Mouse (Mus musculus) heart, embryonic 11.5 days (tissue): ENCODE measurements around the gene Hddc2. TPM values are rescaled to one million over a fixed set of nuclear protein-coding genes. Genes with fewer than 3 reads are reported as not detected.

Source experiments
- ATAC-seq: fragments of 200-750 bp; cut with Nextera tagmentation; replicated peaks from 2 replicates; pipeline ENCODE4 v1.8.0; 2017; ENCODE audit warnings: moderate library complexity; ENCODE audit not compliant: insufficient number of reproducible peaks, low FRiP score, low TSS enrichment
- H3K27ac ChIP-seq: fragments of 300-500 bp; sonication (generic); 2 replicates; pipeline ENCODE4 v1.5.1; 2014; ENCODE audit warnings: mild to moderate bottlenecking, low read depth, low read length
- H3K27me3 ChIP-seq: fragments of 300-500 bp; sonication (generic); 2 replicates; pipeline ENCODE4 v1.6.1; 2014; ENCODE audit warnings: mild to moderate bottlenecking, low read length, mixed read lengths; ENCODE audit not compliant: control insufficient read depth, insufficient read depth
- H3K36me3 ChIP-seq: fragments of 300-500 bp; sonication (generic); 2 replicates; pipeline ENCODE4 v1.6.1; 2014; ENCODE audit warnings: mild to moderate bottlenecking, low read length, moderate library complexity, mixed read lengths; ENCODE audit not compliant: control insufficient read depth, insufficient read depth
- H3K4me1 ChIP-seq: fragments of 300-500 bp; sonication (generic); 2 replicates; pipeline ENCODE4 v1.6.1; 2014; ENCODE audit warnings: low read length; ENCODE audit not compliant: control insufficient read depth, insufficient read depth
- H3K4me2 ChIP-seq: fragments of 300-500 bp; sonication (generic); 2 replicates; pipeline ENCODE4 v1.6.1; 2014; ENCODE audit warnings: mild to moderate bottlenecking, moderate library complexity
- H3K4me3 ChIP-seq: fragments of 300-500 bp; sonication (generic); 2 replicates; pipeline ENCODE4 v1.5.1; 2014; ENCODE audit warnings: low read depth, low read length
- H3K9ac ChIP-seq: fragments of 300-500 bp; sonication (generic); 2 replicates; pipeline ENCODE4 v1.6.1; 2014; ENCODE audit warnings: mild to moderate bottlenecking, low read depth, low read length, moderate library complexity
- H3K9me3 ChIP-seq: fragments of 300-500 bp; sonication (generic); replicated peaks from 2 replicates; pipeline ENCODE4 v1.6.1; 2016; ENCODE audit warnings: low read length; ENCODE audit not compliant: control insufficient read depth
- WGBS: fragments of 180-500 bp; shearing (Covaris S2); extraction: QIAGEN DNeasy Blood & Tissue Kit; methylation state at CpG from one replicate; pipeline ENCODE4 v1.1.7; 2014; ENCODE audit not compliant: insufficient replicate concordance; 5-methylcytosine and 5-hydroxymethylcytosine counted together
- polyA plus RNA-seq: library from polyadenylated mRNA; unstranded; fragments of >200 nt; fragmentation: Nextera tagmentation; extraction: Ambion mirVana; gene quantifications from 2 replicates; pipeline ENCODE4 v1.2.1, GENCODE M21; 2014

Gene Hddc2
- polyA plus RNA-seq, 1 experiment from 2014 or later, result 57.0 TPM

- ATAC-seq, result no peak
- no peak overlapping the region for H3K27ac ChIP-seq
Measured at GRCm38 (mm10) chr10:31298263-31298662, 14.9 kb upstream of the Hddc2 start.

GRCm38 (mm10) chr10:31298921-31299574, 14.1 kb upstream of the Hddc2 start:
- Histone ChIP-seq H3K36me3 (no peaks in the 10 kb centered on the region), H3K4me1 (no peaks in the 10 kb centered on the region), H3K9me3 (no peaks in the 10 kb centered on the region), H3K4me3 (no peak overlapping the region), H3K4me2 (no peak overlapping the region), H3K27ac (no peak overlapping the region), H3K27me3 (no peaks in the 10 kb centered on the region), H3K9ac (no peak overlapping the region)
- 35% methylated on average over 6 of the region's 6 CpGs for WGBS
- ATAC-seq, result no peak

More at GRCm38 (mm10) chr10:31298263-31298662, 14.9 kb upstream of the Hddc2 start:
- no peaks in the 10 kb centered on the region for H3K4me1 ChIP-seq
- H3K9me3 ChIP-seq, result no peaks in the 10 kb centered on the region
- H3K9ac ChIP-seq, result no peak overlapping the region
- 34% methylated on average over 2 of the region's 2 CpGs for WGBS
- H3K4me3 ChIP-seq, result no peak overlapping the region
- no peak overlapping the region for H3K4me2 ChIP-seq
- no peaks in the 10 kb centered on the region for H3K36me3 ChIP-seq
- no peaks in the 10 kb centered on the region for H3K27me3 ChIP-seq

- Histone ChIP-seq H3K4me1 (no peaks in the 10 kb centered on the region), H3K4me2 (no peak overlapping the region), H3K27me3 (no peaks in the 10 kb centered on the region), H3K27ac (no peak overlapping the region), H3K4me3 (no peak overlapping the region), H3K9me3 (no peaks in the 10 kb centered on the region), H3K36me3 (no peaks in the 10 kb centered on the region), H3K9ac (no peak overlapping the region)
- no peak for ATAC-seq
- WGBS, result 41% methylated on average over 1 of the region's 1 CpGs
Measured at GRCm38 (mm10) chr10:31300292-31300691, 12.9 kb upstream of the Hddc2 start.

GRCm38 (mm10) chr10:31303446-31303845, 9.7 kb upstream of the Hddc2 start:
- Histone ChIP-seq H3K9ac (no peak overlapping the region), H3K9me3 (no peaks in the 10 kb centered on the region), H3K4me3 (no peak overlapping the region), H3K36me3 (no peaks in the 10 kb centered on the region), H3K4me2 (no peak overlapping the region), H3K4me1 (no peaks in the 10 kb centered on the region), H3K27ac (no peak overlapping the region), H3K27me3 (no peaks in the 10 kb centered on the region)
- no peak for ATAC-seq
- 86% methylated on average over 2 of the region's 2 CpGs for WGBS

- WGBS, result 36% methylated on average over 1 of the region's 1 CpGs
- ATAC-seq, result no peak
- H3K27me3 ChIP-seq, result no peaks in the 10 kb centered on the region
- H3K4me1 ChIP-seq, result no peaks in the 10 kb centered on the region
- no peak overlapping the region for H3K27ac ChIP-seq
- no peaks in the 10 kb centered on the region for H3K9me3 ChIP-seq
- no peak overlapping the region for H3K4me3 ChIP-seq
- H3K36me3 ChIP-seq, result no peaks in the 10 kb centered on the region
- no peak overlapping the region for H3K4me2 ChIP-seq
- H3K9ac ChIP-seq, result no peak overlapping the region
Measured at GRCm38 (mm10) chr10:31307024-31307598, 6.1 kb upstream of the Hddc2 start.

GRCm38 (mm10) chr10:31318491-31318890, 5.3 kb downstream of the Hddc2 start:
- Histone ChIP-seq H3K27me3 (no peaks in the 10 kb centered on the region), H3K9ac (no peak overlapping the region), H3K4me2 (no peak overlapping the region), H3K4me1 (no peaks in the 10 kb centered on the region), H3K4me3 (no peak overlapping the region), H3K27ac (no peak overlapping the region), H3K36me3 (peaks cover 9% of the 10 kb centered on the region), H3K9me3 (no peaks in the 10 kb centered on the region)
- WGBS, result 68% methylated on average over 5 of the region's 5 CpGs
- ATAC-seq, result no peak

- ATAC-seq, result no peak
- 92% methylated on average over 1 of the region's 1 CpGs for WGBS
Measured at GRCm38 (mm10) chr10:31329436-31329835, 16.3 kb downstream of the Hddc2 start.

GRCm38 (mm10) chr10:31330286-31330962, 17.2 kb downstream of the Hddc2 start:
- Histone ChIP-seq H3K4me2 (no peak overlapping the region), H3K4me1 (no peaks in the 10 kb centered on the region), H3K9ac (no peak overlapping the region), H3K9me3 (no peaks in the 10 kb centered on the region), H3K27ac (no peak overlapping the region), H3K36me3 (peaks cover 5% of the 10 kb centered on the region), H3K27me3 (no peaks in the 10 kb centered on the region), H3K4me3 (no peak overlapping the region)
- WGBS, result 82% methylated on average over 3 of the region's 3 CpGs
- no peak for ATAC-seq

More at GRCm38 (mm10) chr10:31329436-31329835, 16.3 kb downstream of the Hddc2 start:
- no peak overlapping the region for H3K4me2 ChIP-seq
- H3K4me1 ChIP-seq, result no peaks in the 10 kb centered on the region
- H3K27ac ChIP-seq, result no peak overlapping the region
- peaks cover 5% of the 10 kb centered on the region for H3K36me3 ChIP-seq
- H3K4me3 ChIP-seq, result no peak overlapping the region
- H3K9ac ChIP-seq, result no peak overlapping the region
- H3K9me3 ChIP-seq, result no peaks in the 10 kb centered on the region
- H3K27me3 ChIP-seq, result no peaks in the 10 kb centered on the region
